Mouse (Mus musculus): Measurements from ENCODE around the gene Rabggtb. TPM values are rescaled to one million over a fixed set of nuclear protein-coding genes. Genes with fewer than 3 reads are reported as not detected.

The Rabggtb gene
- polyA plus RNA-seq, 1 experiment = 46.5 TPM

DNA sequence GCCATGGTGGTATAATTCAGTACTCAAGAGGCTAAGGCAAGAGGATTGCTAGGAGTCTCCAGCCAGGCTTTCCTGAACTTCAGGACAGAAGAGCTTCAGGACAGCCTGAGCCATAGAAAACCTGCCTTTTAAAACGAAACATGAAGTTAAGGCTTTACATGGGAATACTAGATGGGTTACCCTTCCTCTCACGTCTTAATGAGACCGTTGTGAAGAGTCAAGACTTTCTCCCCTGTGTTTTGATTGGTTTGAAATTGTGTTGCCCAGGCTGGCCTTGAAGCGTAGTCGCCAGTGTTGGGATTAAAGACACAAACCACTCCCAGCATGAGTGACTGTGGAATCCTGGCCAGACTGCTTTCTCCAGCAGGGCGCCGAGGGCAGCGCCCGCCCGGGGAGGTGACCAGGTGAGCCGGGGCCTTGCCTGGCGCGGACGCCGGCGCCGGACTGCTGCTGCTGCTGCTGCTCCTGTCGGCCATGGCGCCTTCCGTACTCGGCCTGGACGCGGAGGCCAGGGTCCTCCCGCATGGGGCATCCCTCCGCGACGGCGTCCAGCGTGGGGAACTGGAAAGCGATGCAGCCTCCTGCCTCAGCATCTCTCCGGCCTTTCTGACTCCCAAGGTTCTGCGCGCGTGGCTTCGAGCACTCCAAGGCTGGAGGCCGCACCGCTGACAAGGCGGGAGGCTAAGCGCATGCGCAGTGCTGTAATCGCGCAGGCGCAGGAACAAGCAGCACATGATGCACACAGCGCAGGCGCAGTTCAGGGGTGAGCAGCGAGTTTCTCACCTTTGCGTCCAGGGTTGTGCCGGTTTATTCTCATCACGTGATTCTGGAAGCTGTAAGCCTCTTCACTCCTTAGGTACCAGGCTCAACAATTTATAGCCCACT is 7.3 kb downstream of the Rabggtb start:
- Histone ChIP-seq H3K27ac (ENCODE audit: insufficient read depth, low read depth, low read length) (no peak overlapping the region), H3K4me1 (ENCODE audit: control insufficient read depth, insufficient read depth, low read length) (peaks cover 15% of the 10 kb centered on the region), H3K4me3 (ENCODE audit: insufficient read depth, low read length) (no peak overlapping the region)
- no peak for TF ChIP-seq POLR2A (IDR thresholded peaks at IDR 0.05; ENCODE audit: borderline replicate concordance, low read depth, low read length)
- TF ChIP-seq CTCF (IDR thresholded peaks at IDR 0.05; ENCODE audit: low read depth, low read length) = no peak

DNA sequence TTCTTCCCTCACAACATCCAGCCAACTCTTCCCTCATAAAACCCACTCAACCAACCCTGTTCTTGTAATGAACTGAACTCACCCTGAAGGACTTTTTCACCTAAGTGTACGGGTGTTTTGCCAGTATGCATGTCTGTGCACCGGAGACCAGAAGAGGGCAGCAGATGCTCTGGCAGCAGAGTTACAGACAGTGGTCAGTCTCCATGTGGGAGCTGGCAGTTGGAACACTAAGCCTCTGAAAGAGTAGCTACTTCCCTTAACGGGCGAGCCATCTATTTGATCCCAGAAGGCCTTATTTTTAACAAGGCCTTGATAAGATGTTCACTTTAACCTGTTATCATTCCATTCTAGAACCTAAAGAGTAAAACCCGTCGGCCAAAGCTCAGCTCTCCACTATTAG is 8.2 kb downstream of the Rabggtb start:
- H3K4me3 ChIP-seq (ENCODE audit: insufficient read depth, low read length) = no peak overlapping the region

GRCm38 (mm10) chr3:153902595-153902994 is 10.2 kb downstream of the Rabggtb start:
- Histone ChIP-seq H3K4me3 (ENCODE audit: insufficient read depth, low read length) (no peak overlapping the region), H3K27ac (ENCODE audit: insufficient read depth, low read depth, low read length) (peak overlapping the region; percentile 68), H3K4me1 (ENCODE audit: control insufficient read depth, insufficient read depth, low read length) (peaks cover 2% of the 10 kb centered on the region)
- no peak for TF ChIP-seq POLR2A (IDR thresholded peaks at IDR 0.05; ENCODE audit: borderline replicate concordance, low read depth, low read length)
- no peak for TF ChIP-seq CTCF (IDR thresholded peaks at IDR 0.05; ENCODE audit: low read depth, low read length)

More for the DNA sequence above, 8.2 kb downstream of the Rabggtb start:
- TF ChIP-seq CTCF (IDR thresholded peaks at IDR 0.05; ENCODE audit: low read depth, low read length) = no peak
- TF ChIP-seq POLR2A (IDR thresholded peaks at IDR 0.05; ENCODE audit: borderline replicate concordance, low read depth, low read length) = no peak
- Histone ChIP-seq H3K27ac (ENCODE audit: insufficient read depth, low read depth, low read length) (no peak overlapping the region), H3K4me1 (ENCODE audit: control insufficient read depth, insufficient read depth, low read length) (peaks cover 8% of the 10 kb centered on the region)

DNA sequence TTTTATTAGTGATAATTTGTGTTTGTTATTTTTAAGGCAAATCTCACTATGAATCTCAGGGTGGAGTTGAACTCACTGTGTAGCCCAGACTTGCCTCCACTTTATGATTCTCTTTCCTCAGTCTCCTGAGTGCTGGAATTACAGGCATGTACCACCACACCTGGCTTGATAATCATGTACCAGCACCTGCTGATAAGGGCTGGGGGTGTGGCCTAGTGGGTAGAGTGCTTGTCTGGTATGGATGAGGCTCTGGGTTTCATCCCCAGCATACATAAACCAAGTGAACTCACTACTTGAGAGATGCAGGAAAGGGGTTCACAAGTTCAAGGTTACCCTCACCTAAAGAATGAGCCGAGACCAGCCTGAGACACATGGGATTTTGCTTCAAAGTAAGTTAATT is 10.9 kb downstream of the Rabggtb start:
- Histone ChIP-seq H3K27ac (ENCODE audit: insufficient read depth, low read depth, low read length) (no peak overlapping the region), H3K4me3 (ENCODE audit: insufficient read depth, low read length) (no peak overlapping the region), H3K4me1 (ENCODE audit: control insufficient read depth, insufficient read depth, low read length) (peaks cover 2% of the 10 kb centered on the region)
- TF ChIP-seq CTCF (IDR thresholded peaks at IDR 0.05; ENCODE audit: low read depth, low read length) (no peak), POLR2A (IDR thresholded peaks at IDR 0.05; ENCODE audit: borderline replicate concordance, low read depth, low read length) (no peak)

DNA sequence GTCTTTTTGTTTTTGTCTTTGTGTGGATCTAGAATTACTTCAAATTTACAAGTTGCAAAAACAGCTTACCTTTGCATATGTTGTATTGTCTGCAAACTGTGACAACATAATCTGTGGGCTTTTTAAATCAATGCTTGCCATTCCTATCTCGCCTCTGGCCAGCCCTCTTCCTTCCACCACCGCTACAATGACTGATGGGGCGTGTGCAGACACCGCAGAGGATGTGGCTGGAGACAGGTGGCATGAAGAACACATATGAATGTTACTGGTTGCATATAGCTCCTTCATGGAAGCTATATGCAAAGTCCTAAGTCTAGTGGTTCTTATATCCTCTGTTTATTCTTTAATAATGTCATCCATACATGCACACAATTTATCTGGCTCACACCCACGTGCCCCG is 15.6 kb downstream of the Rabggtb start:
- no peak overlapping the region for H3K27ac ChIP-seq (ENCODE audit: insufficient read depth, low read depth, low read length)
- H3K4me3 ChIP-seq (ENCODE audit: insufficient read depth, low read length) = no peak overlapping the region
- TF ChIP-seq CTCF (IDR thresholded peaks at IDR 0.05; ENCODE audit: low read depth, low read length) (no peak), POLR2A (IDR thresholded peaks at IDR 0.05; ENCODE audit: borderline replicate concordance, low read depth, low read length) (no peak)
- no peaks in the 10 kb centered on the region for H3K4me1 ChIP-seq (ENCODE audit: control insufficient read depth, insufficient read depth, low read length)

DNA sequence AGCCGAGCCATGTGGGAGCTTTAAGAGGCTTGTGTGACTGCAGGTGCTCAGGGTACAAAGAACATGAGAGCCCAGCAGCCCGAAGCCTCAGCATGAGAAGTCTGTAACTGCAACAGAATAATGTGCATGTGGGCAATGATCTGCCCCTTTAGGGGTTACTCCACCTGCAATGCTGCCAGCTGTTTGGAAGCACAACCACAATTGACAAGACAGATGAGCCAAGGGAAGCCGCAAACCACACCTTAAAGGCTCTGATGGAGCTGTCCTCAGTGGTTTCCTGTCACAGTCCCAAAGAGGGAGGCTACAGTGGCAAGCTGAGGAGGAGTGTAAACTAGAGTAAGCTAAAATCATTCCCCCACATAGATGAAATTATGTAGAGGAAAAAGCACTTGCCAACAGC is 17.4 kb downstream of the Rabggtb start:
- TF ChIP-seq CTCF (IDR thresholded peaks at IDR 0.05; ENCODE audit: low read depth, low read length) (no peak), POLR2A (IDR thresholded peaks at IDR 0.05; ENCODE audit: borderline replicate concordance, low read depth, low read length) (no peak)
- H3K27ac ChIP-seq (ENCODE audit: insufficient read depth, low read depth, low read length) = no peak overlapping the region
- no peak overlapping the region for H3K4me3 ChIP-seq (ENCODE audit: insufficient read depth, low read length)
- no peaks in the 10 kb centered on the region for H3K4me1 ChIP-seq (ENCODE audit: control insufficient read depth, insufficient read depth, low read length)

- H3K27ac ChIP-seq (ENCODE audit: insufficient read depth, low read depth, low read length) = 0 out of 2 replicates have a peak overlapping the region, but pooled peaks have one; percentile 1
- peaks cover 7% of the 10 kb centered on the region for H3K4me1 ChIP-seq (ENCODE audit: control insufficient read depth, insufficient read depth, low read length)
- TF ChIP-seq POLR2A (IDR thresholded peaks at IDR 0.05; ENCODE audit: borderline replicate concordance, low read depth, low read length) = no peak
- TF ChIP-seq CTCF (IDR thresholded peaks at IDR 0.05; ENCODE audit: low read depth, low read length) = no peak
- H3K4me3 ChIP-seq (ENCODE audit: insufficient read depth, low read length) = no peak overlapping the region
These were observed 23.5 kb downstream of the Rabggtb start for GRCm38 (mm10) chr3:153889188-153889781.

DNA sequence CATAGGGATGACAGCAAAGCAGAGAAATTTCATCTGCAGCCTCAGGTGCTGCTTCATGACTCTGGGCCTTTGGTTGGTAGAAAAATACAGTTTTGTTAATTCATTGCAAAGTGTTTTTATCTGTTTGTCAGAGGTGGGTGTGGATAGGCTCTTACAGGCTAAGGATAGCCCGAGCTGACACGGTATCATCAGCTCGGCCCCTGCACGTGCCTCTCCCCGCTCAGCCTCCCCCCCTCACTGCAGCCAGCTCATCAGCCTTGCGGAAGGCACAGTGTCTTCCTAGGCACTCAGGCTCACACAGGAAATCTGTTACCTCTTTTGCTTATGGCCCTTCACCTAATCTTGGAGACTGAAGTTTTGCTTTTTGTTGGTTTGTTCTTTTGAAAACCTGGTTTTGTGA is 24.7 kb downstream of the Rabggtb start:
- TF ChIP-seq POLR2A (IDR thresholded peaks at IDR 0.05; ENCODE audit: borderline replicate concordance, low read depth, low read length) (no peak), CTCF (IDR thresholded peaks at IDR 0.05; ENCODE audit: low read depth, low read length) (no peak)
- Histone ChIP-seq H3K27ac (ENCODE audit: insufficient read depth, low read depth, low read length) (no peak overlapping the region), H3K4me1 (ENCODE audit: control insufficient read depth, insufficient read depth, low read length) (peaks cover 7% of the 10 kb centered on the region), H3K4me3 (ENCODE audit: insufficient read depth, low read length) (no peak overlapping the region)

DNA sequence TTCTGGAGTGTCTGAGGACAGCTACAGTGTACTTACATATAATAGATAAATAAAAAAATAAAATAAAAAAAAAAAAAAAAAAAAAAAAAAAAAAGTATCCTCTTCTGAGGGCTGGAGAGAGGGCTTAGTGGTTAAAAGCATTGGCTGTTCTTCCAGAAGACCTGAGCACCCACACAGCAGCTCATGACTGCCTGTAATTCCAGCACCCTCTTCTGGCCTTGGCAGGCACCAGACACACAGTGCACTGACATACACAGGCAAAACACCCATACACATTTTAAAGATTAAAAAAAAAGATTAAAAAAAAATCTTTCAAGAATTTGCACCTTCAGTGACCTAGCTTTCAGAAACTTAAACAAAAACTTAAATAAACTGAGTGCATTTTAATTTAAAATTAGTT is 26.5 kb downstream of the Rabggtb start:
- Histone ChIP-seq H3K4me1 (ENCODE audit: control insufficient read depth, insufficient read depth, low read length) (peaks cover 7% of the 10 kb centered on the region), H3K4me3 (ENCODE audit: insufficient read depth, low read length) (no peak overlapping the region), H3K27ac (ENCODE audit: insufficient read depth, low read depth, low read length) (no peak overlapping the region)
- no peak for TF ChIP-seq CTCF (IDR thresholded peaks at IDR 0.05; ENCODE audit: low read depth, low read length)

GRCm38 (mm10) chr3:153871396-153871795 is 41.4 kb downstream of the Rabggtb start:
- Histone ChIP-seq H3K4me1 (ENCODE audit: control insufficient read depth, insufficient read depth, low read length) (no peaks in the 10 kb centered on the region), H3K27ac (ENCODE audit: insufficient read depth, low read depth, low read length) (no peak overlapping the region), H3K4me3 (ENCODE audit: insufficient read depth, low read length) (no peak overlapping the region)
- TF ChIP-seq POLR2A (IDR thresholded peaks at IDR 0.05; ENCODE audit: borderline replicate concordance, low read depth, low read length) (no peak), CTCF (IDR thresholded peaks at IDR 0.05; ENCODE audit: low read depth, low read length) (no peak)
